Mouse (Mus musculus) ES-E14 (cell line): ENCODE measurements around the gene Tshz2.

Experiments
- CHD2 ChIP-seq: IDR thresholded peaks from 2 replicates; pipeline ENCODE4 v1.6.1; 2014; ENCODE audit warnings: mild to moderate bottlenecking, low read depth, low read length, inconsistent platforms
- HCFC1 ChIP-seq: IDR thresholded peaks from 2 replicates; pipeline ENCODE4 v1.6.1; 2012; ENCODE audit warnings: low read length, inconsistent platforms, borderline replicate concordance; ENCODE audit not compliant: insufficient read depth
- MAFK ChIP-seq: IDR thresholded peaks from 2 replicates; pipeline ENCODE4 v1.6.1; 2014; ENCODE audit warnings: mild to moderate bottlenecking, low read depth, low read length, inconsistent platforms; ENCODE audit not compliant: insufficient read depth
- ZC3H11A ChIP-seq: IDR thresholded peaks from 2 replicates; pipeline ENCODE4 v1.6.1; 2012; ENCODE audit warnings: low read depth, mild to moderate bottlenecking, inconsistent platforms, low read length, borderline replicate concordance
- ZNF384 ChIP-seq: IDR thresholded peaks from 2 replicates; pipeline ENCODE4 v1.6.1; 2012; ENCODE audit warnings: low read depth, low read length, inconsistent platforms

- TF ChIP-seq MAFK (no peak), ZC3H11A (no peak), CHD2 (no peak), ZNF384 (no peak), HCFC1 (no peak)
These were observed at the start of gene Tshz2 for GRCm38 (mm10) chr2:169632338-169633151.
